Mouse (Mus musculus) midbrain, embryonic 16.5 days (tissue): ENCODE data around the gene Bivm. TPM values are rescaled to one million over a fixed set of nuclear protein-coding genes. Genes with fewer than 3 reads are reported as not detected.

Source experiments
- ATAC-seq: fragments of 200-750 bp; cut with Nextera tagmentation; 2 replicates; pipeline ENCODE4 v1.8.0; 2017; ENCODE audit warnings: moderate TSS enrichment
- H3K27ac ChIP-seq: fragments of 300-500 bp; sonication (generic); 2 replicates; pipeline ENCODE4 v1.5.1; 2014; ENCODE audit warnings: mild to moderate bottlenecking, low read length, mixed read lengths
- H3K27me3 ChIP-seq: fragments of 300-500 bp; sonication (generic); 2 replicates; pipeline ENCODE4 v1.6.1; 2014; ENCODE audit warnings: low read depth, low read length, mixed read lengths; ENCODE audit not compliant: control insufficient read depth, insufficient read depth
- H3K36me3 ChIP-seq: fragments of 300-500 bp; sonication (generic); 2 replicates; pipeline ENCODE4 v1.6.1; 2014; ENCODE audit warnings: mild to moderate bottlenecking, low read length, moderate library complexity, mixed read lengths; ENCODE audit not compliant: control insufficient read depth, insufficient read depth
- H3K4me1 ChIP-seq: fragments of 300-500 bp; sonication (generic); 2 replicates; pipeline ENCODE4 v1.6.1; 2014; ENCODE audit warnings: mild to moderate bottlenecking, low read length, mixed read lengths; ENCODE audit not compliant: control insufficient read depth, insufficient read depth
- H3K4me2 ChIP-seq: fragments of 300-500 bp; sonication (generic); 2 replicates; pipeline ENCODE4 v1.6.1; 2014; ENCODE audit warnings: mild to moderate bottlenecking, low read length, mixed read lengths
- H3K4me3 ChIP-seq: fragments of 300-500 bp; sonication (generic); 2 replicates; pipeline ENCODE4 v1.5.1; 2014; ENCODE audit warnings: low read depth, mild to moderate bottlenecking, low read length, moderate library complexity, mixed read lengths
- H3K9ac ChIP-seq: fragments of 300-500 bp; sonication (generic); 2 replicates; pipeline ENCODE4 v1.6.1; 2014; ENCODE audit warnings: low read depth, low read length, mixed read lengths
- H3K9me3 ChIP-seq: fragments of 300-500 bp; sonication (generic); replicated peaks from 2 replicates; pipeline ENCODE4 v1.6.1; 2014; ENCODE audit warnings: mild to moderate bottlenecking, low read length, mixed read lengths; ENCODE audit not compliant: control insufficient read depth, poor library complexity, severe bottlenecking
- WGBS: fragments of 180-500 bp; shearing (Covaris S2); extraction: QIAGEN DNeasy Blood & Tissue Kit; methylation state at CpG from one replicate; pipeline ENCODE4 v1.1.7; 2014; 5-methylcytosine and 5-hydroxymethylcytosine counted together
- polyA plus RNA-seq: library from polyadenylated mRNA; unstranded; fragments of >200 nt; fragmentation: Nextera tagmentation; extraction: Ambion mirVana; gene quantifications from 2 replicates; pipeline ENCODE4 v1.2.1, GENCODE M21; 2015

The Bivm gene
- polyA plus RNA-seq, 1 experiment from 2014 or later = 31.4 TPM

DNA sequence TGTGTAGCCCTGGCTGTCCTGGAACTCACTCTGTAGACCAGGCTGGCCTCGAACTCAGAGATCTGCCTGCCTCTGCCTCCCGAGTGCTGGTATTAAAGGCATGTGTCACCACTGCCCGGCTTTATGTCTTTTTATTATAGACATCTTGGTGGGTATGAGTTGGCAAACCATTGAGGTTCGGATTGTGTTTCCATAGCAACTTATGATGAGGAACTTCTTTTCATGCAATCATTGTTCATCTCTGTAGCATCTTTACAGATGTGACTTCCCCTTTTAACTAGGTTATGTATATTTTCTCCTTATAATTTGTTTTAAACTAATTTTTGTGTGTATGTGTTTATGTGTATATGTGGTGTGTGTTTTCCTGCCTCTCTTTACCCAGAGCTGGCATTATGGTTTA is 6.8 kb downstream of the Bivm start:
- Histone ChIP-seq H3K27me3 (no peaks in the 10 kb centered on the region), H3K4me2 (no peak overlapping the region), H3K9me3 (no peaks in the 10 kb centered on the region), H3K9ac (no peak overlapping the region), H3K4me3 (no peak overlapping the region), H3K36me3 (peaks cover 14% of the 10 kb centered on the region), H3K4me1 (peaks cover 13% of the 10 kb centered on the region), H3K27ac (no peak overlapping the region)
- WGBS = 93% methylated on average over 4 of the region's 4 CpGs
- no peak for ATAC-seq

- H3K36me3 ChIP-seq = peaks cover 26% of the 10 kb centered on the region; the same call in 1 of the 2 replicates
- H3K27ac ChIP-seq = no peak overlapping the region
- no peak overlapping the region for H3K4me2 ChIP-seq
- H3K4me3 ChIP-seq = no peak overlapping the region
- H3K27me3 ChIP-seq = no peaks in the 10 kb centered on the region
- no peak overlapping the region for H3K9ac ChIP-seq
- WGBS = 90% methylated on average over 4 of the region's 4 CpGs
- H3K9me3 ChIP-seq = no peaks in the 10 kb centered on the region
- no peaks in the 10 kb centered on the region for H3K4me1 ChIP-seq
- no peak for ATAC-seq
These were observed 11.3 kb downstream of the Bivm start for GRCm38 (mm10) chr1:44129929-44130581.

- WGBS = 93% methylated on average over 4 of the region's 4 CpGs
- Histone ChIP-seq H3K9me3 (no peaks in the 10 kb centered on the region), H3K36me3 (peaks cover 35% of the 10 kb centered on the region)
These were observed 21.5 kb downstream of the Bivm start for GRCm38 (mm10) chr1:44140232-44140631.

DNA sequence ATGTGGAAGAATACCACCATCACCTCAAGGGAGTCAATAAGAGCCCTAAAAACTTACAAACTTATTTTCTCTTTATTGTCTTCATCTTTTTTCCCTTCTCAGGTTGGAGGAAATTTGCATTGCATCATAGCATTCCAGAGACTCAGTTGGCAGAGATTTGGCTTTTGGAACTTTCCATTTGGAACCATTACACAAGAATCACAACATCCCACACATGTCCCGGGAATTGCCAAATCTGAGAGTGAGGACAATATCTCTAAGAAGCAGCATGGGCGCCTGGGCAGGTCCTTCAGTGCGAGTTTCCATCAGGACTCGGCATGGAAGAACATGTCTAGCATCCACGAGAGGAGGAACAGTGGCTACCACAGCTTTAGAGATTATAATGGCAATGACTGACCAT is 24.0 kb downstream of the Bivm start:
- no peaks in the 10 kb centered on the region for H3K27me3 ChIP-seq
- peaks cover 27% of the 10 kb centered on the region for H3K36me3 ChIP-seq
- no peak overlapping the region for H3K9ac ChIP-seq
- H3K4me3 ChIP-seq = no peak overlapping the region
- no peak overlapping the region for H3K4me2 ChIP-seq
- peaks cover 5% of the 10 kb centered on the region for H3K4me1 ChIP-seq
- H3K27ac ChIP-seq = no peak overlapping the region
- no peaks in the 10 kb centered on the region for H3K9me3 ChIP-seq
- no peak for ATAC-seq
- WGBS = 93% methylated on average over 5 of the region's 5 CpGs

More at GRCm38 (mm10) chr1:44140232-44140631, 21.5 kb downstream of the Bivm start:
- Histone ChIP-seq H3K27ac (no peak overlapping the region), H3K27me3 (no peaks in the 10 kb centered on the region), H3K4me2 (no peak overlapping the region), H3K4me3 (no peak overlapping the region), H3K4me1 (no peaks in the 10 kb centered on the region), H3K9ac (no peak overlapping the region)
- no peak for ATAC-seq

DNA sequence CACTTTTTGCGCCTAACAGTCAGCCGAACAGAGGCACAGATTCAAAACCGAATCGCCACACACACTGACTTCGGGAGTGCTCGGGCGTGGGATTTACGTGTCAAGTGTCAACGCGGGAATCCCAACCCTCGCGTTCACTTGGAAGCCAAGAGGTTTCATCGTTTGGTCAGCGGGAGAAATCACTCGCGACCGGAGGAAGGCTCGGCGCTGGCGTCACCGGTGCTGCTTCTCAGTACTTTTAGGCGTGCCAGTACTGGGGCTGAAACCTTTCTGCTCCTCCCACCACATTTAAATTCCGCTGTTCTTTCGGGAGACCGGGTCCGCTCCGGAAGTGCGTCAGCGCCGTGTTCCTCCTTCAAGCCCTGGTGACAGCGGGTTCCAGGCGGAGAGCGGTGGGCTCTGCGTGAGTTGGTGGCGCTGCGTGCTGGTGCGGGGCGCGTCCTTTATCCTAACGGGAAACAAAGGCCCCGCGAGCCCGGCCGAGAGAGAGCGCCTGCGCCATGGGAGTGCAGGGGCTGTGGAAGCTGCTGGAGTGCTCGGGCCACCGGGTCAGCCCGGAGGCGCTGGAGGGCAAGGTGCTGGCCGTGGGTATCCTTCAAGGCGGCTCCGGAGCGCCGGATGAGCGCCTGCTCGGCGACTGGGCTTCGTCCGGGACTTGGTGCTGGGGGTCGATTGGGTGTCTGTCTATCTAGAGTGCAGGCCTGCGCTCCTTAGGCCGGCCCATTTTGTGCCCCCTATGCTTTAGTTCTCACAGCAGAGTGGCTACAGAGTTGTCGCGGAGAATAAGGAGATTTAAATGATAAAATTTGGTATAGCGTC is 29.0 kb downstream of the Bivm start, which contains the start of gene Ercc5:
Gene Ercc5, plus strand, starts transcription at position 182 of the 819 bp plus-strand sequence.
- Histone ChIP-seq H3K27ac (peak within 1 kb of the TSS; percentile 97), H3K27me3 (no peaks in the 10 kb centered on the region), H3K4me2 (peak within 1 kb of the TSS; percentile 82), H3K4me3 (peak within 1 kb of the TSS; percentile 95), H3K9ac (peak within 1 kb of the TSS; percentile 96), H3K36me3 (peaks cover 14% of the 10 kb centered on the region), H3K9me3 (no peaks in the 10 kb centered on the region), H3K4me1 (peaks cover 13% of the 10 kb centered on the region)
- peak; percentile 98 for ATAC-seq
- under 1% methylated on average over 66 of the region's 66 CpGs for WGBS

DNA sequence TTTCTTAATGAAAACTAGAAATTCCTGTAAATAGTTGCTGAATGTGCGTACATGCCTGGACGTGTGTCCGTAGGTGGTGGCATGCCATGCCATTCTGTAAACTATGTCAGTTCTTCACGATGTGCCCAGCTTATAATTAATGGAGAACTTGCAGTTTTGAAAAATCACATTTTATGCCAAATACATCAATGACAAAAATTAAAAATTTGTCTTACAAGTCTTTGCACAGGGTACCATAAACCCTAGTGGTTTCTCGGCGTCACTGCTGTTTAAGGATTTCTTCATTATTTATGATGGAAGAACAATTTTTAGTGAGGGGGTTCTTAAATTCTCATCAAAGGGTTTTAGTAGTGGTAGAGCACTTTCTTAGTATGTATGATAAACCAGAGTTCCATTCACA is 29.9 kb downstream of the Bivm start:
- peak overlapping the region; percentile 95 for H3K4me3 ChIP-seq
- H3K4me1 ChIP-seq = peaks cover 13% of the 10 kb centered on the region
- H3K9me3 ChIP-seq = no peaks in the 10 kb centered on the region
- H3K27me3 ChIP-seq = no peaks in the 10 kb centered on the region
- peak overlapping the region; percentile 82 for H3K4me2 ChIP-seq
- peak overlapping the region; percentile 97 for H3K27ac ChIP-seq
- 25% methylated on average over 6 of the region's 6 CpGs for WGBS
- H3K9ac ChIP-seq = peak overlapping the region; percentile 96
- no peak for ATAC-seq
- peaks cover 6% of the 10 kb centered on the region for H3K36me3 ChIP-seq

DNA sequence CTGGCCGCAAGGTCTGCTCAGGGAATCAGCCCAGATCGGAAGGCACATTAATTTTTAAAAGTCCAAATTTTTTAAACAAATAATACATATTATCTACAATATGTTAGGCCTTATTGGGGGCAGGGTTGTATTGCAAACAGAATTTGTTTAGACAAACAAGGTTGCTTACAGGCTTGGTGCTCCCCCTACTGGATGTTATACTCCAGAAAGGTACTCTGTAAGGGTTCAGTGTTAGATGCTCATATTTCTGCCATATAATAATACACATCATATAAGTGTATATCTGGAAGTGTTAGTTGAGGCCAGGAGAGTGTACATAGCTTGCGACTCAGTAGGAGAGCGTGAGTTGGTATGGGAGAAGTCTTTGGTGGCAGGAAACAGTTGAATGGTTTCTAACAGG is 36.5 kb downstream of the Bivm start:
- H3K4me2 ChIP-seq = no peak overlapping the region
- H3K9ac ChIP-seq = no peak overlapping the region
- no peak overlapping the region for H3K4me3 ChIP-seq
- H3K9me3 ChIP-seq = no peaks in the 10 kb centered on the region
- peaks cover 19% of the 10 kb centered on the region for H3K36me3 ChIP-seq
- WGBS = 97% methylated on average over 4 of the region's 4 CpGs
- H3K4me1 ChIP-seq = no peaks in the 10 kb centered on the region
- H3K27ac ChIP-seq = no peak overlapping the region
- H3K27me3 ChIP-seq = no peaks in the 10 kb centered on the region
- no peak for ATAC-seq

- H3K9ac ChIP-seq = no peak overlapping the region
- H3K9me3 ChIP-seq = no peaks in the 10 kb centered on the region
- H3K4me3 ChIP-seq = no peak overlapping the region
- H3K27ac ChIP-seq = no peak overlapping the region
- WGBS = 90% methylated on average over 6 of the region's 6 CpGs
- no peak for ATAC-seq
- H3K4me2 ChIP-seq = no peak overlapping the region
- no peaks in the 10 kb centered on the region for H3K27me3 ChIP-seq
- peaks cover 42% of the 10 kb centered on the region for H3K36me3 ChIP-seq
- H3K4me1 ChIP-seq = no peaks in the 10 kb centered on the region
These were observed 39.6 kb downstream of the Bivm start for GRCm38 (mm10) chr1:44158317-44158716.

DNA sequence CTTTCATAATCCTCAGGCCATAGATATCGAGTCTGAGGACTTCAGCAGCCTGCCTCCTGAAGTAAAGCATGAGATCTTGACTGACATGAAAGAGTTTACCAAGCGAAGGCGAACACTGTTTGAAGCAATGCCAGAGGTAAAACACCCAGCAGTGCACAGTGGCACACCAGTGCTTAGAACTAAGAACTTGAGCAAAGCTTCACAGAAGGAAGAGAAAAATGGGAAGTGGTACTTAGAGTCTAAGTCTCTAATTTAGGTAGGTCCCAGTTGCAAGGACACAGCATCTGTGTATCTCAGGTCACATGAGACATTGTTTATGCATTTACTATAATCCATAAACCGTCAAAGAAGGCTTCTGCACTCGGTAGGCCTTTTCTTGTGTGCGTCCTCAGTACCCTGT is 43.1 kb downstream of the Bivm start:
- Histone ChIP-seq H3K36me3 (peaks cover 60% of the 10 kb centered on the region), H3K9ac (no peak overlapping the region), H3K4me2 (no peak overlapping the region), H3K27me3 (no peaks in the 10 kb centered on the region), H3K9me3 (no peaks in the 10 kb centered on the region), H3K4me1 (no peaks in the 10 kb centered on the region), H3K4me3 (no peak overlapping the region), H3K27ac (no peak overlapping the region)
- 94% methylated on average over 6 of the region's 6 CpGs for WGBS
- ATAC-seq = no peak
